Mouse (Mus musculus) left cerebral cortex, postnatal 25 days (tissue): ENCODE results near the gene P2ry13. TPM values are rescaled to one million over a fixed set of nuclear protein-coding genes. Genes with fewer than 3 reads are reported as not detected.

Source experiments
- DNase-seq, 2 experiments: peaks; one replicate each; pipeline ENCODE4 v3.0.0; 2022; ENCODE audit warnings: low spot score in 2 of 2, mixed read lengths in 1 of 2
- intact Hi-C: fragments of 180-260 bp; cut with DNase I; formaldehyde crosslinking; loops from one replicate; pipeline ENCODE4 v1.15.1; 2025
- total RNA-seq, 2 experiments: library from RNA; stranded (reverse); gene quantifications; 2 replicates each; pipeline ENCODE4 v1.2.3; 2021

P2ry13 gene
- total RNA-seq: 10 to 100 TPM; 10.6 to 11.1 TPM

DNA sequence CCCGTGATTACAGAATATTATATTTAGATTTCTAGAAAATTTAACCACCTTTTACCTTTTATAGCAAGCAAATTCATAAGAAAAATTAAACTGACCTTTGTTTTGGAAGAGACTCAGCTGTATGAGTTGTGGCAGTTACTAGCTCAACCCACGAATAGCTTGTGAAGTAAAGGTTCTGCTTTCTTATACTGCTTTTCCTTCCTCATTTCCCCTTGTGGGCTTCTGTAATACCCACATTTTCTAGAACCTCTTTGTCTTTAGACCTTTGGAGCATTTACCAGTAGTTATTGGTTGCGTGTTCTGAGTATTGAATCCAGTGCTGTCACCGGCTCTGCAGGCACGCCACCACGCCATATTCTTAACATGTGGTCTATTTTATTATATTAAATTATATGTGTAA, at the start of gene P2ry13:
P2ry13 (minus strand) TSS at position 156 of the 400 bp plus-strand sequence.
- DNase-seq: no peak
- intact Hi-C loops: loop anchor here (5.0 kb wide), 1 partner anchor 52 kb away; the partner anchor contains the start of gene P2ry12

DNA sequence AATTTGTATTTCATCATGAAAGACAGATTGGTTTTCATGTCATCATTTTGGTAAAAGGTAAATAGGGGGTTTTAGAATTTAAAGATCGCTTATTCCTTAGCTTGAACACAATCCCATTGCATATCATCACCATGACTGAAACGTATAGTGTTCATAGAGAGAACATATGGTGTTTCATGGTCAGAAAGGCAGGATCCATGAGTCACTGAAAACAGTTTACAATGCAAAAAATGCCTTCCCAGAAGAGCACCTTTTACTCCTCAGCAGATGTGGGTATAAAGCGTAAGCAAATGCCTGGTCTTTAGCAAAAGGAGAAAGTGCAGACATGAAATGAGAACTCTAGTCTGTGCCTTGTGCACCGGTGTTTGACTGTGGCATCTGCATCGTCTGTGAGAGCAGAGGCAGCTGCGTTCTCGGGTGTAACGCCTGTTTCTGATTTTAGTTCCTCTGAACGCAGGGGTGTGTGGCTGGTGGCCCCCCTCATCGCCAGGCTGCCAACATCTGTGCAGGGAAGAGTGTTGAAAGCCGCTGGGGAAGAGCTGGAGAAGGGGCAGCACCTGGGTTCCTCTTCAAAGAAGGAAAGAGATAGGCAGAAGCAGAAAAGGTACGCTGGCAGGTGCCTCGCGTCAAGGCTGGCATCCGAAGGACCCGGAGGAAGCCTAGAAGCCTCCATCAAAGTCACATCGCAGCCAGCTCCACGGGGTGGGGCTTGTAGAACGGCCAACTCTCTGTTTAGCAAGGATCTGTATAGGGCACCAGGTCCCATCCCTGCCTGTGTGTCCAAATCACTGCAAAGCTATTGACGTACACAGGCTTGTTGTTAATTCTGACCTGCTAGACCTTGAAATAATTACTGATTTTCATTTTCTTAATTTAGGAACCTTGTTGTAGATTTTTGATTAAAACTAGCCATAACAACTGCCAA, 47.3 kb upstream of the P2ry13 start:
- intact Hi-C loops: no loop called here
- peak in 1 of 2 experiments; percentile 35 for DNase-seq

DNA sequence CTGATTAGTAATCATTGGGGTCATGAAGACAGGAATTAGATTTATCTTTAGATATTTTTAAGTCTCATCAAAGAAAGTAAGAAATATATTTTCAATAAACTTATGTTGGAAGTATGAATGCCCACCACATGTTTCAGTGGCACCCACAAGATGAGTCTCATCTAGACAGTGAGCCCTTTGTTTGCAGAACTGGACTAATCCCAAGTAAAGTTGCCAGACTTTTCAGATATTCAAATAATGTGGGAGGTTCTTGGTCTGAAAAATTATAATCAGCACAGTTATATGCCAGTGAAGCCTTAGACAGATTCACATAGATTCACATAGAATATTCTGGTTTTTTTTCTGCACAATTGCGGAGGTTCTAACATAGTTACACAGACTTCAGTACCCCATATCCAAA, 39.8 kb upstream of the P2ry13 start:
- intact Hi-C loops: no loop called here
- no peak for DNase-seq

DNA sequence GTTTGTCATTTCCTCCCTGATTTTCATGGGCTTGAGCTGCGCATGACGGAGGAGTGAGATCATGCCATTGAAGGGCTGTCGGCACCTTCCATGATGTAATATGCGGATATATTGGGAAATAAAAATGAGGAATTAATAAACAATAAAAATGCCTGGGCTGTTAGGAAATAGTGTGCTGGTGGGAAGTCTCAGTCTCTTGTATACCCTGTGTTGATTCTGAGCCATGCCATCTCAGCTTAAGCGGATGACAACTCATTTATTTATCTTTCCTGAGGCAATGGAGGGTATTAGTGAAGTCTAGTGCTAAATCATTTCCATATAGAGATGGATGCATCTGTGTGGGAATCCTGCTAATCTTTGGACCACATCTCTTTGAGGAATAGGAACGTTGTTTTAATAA, 37.3 kb upstream of the P2ry13 start:
- intact Hi-C loops: no loop called here
- no peak for DNase-seq

DNA sequence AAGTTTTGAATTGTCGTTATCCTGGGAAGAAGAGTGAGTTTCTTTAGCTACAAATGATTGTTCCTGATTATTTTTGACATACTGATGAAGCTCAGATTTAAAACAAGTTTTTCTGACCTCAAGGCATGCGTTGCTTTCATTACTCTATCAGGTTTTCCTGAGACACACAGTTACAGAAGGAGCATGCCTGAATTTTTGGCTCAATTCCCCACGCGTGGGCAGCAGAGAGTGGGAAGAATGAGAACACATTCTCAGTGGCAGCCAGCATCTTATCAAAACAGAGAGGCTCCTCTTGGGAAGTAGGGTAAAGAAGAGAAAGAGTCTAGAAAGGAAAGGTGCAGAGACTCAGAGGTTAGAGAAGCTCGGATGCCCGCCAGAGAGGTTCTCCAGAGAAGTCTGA, 32.7 kb upstream of the P2ry13 start:
- intact Hi-C loops: no loop called here
- peak; percentile 77 to 90 for DNase-seq

DNA sequence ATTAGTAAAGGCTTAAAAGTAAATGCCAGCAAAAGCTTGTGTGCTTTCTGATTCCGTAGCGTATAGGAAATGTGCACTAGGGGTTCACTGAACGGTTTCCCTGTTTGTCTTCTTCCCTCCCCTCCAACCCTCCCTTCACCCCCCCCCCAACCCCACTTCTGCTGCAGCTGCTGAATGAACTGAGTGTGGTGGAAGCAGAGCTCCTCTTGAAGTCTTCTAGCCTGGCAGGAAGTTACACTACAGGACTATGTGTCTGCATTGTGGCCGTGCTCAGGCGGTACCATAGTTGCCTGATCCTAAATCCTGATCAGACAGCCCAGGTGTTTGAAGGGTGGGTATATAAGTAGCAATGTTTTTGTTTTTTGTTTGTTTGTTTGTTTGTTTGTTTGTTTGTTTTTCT, 24.2 kb upstream of the P2ry13 start:
- no peak for DNase-seq
- intact Hi-C loops: no loop called here

DNA sequence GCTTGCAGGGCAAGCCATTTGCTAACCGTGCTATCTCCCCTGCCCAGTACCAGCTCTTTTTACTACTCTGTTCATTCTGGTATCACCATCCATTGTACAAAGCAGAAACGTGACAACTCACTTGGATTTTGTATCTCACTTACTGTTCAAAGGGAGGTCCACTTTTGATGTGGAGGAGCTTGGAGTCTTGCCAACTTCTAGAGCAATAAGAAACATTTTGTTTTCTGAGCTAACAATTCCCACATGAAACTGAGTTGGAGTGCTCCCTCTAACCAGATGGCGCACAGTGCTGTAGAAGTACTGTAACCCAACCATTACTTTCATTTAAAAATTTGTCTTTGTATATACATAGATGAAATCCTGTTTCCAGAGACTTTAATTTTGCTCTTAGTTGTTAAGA, 20.2 kb upstream of the P2ry13 start:
- intact Hi-C loops: no loop called here
- peak in 1 of 2 experiments; percentile 67 for DNase-seq

DNA sequence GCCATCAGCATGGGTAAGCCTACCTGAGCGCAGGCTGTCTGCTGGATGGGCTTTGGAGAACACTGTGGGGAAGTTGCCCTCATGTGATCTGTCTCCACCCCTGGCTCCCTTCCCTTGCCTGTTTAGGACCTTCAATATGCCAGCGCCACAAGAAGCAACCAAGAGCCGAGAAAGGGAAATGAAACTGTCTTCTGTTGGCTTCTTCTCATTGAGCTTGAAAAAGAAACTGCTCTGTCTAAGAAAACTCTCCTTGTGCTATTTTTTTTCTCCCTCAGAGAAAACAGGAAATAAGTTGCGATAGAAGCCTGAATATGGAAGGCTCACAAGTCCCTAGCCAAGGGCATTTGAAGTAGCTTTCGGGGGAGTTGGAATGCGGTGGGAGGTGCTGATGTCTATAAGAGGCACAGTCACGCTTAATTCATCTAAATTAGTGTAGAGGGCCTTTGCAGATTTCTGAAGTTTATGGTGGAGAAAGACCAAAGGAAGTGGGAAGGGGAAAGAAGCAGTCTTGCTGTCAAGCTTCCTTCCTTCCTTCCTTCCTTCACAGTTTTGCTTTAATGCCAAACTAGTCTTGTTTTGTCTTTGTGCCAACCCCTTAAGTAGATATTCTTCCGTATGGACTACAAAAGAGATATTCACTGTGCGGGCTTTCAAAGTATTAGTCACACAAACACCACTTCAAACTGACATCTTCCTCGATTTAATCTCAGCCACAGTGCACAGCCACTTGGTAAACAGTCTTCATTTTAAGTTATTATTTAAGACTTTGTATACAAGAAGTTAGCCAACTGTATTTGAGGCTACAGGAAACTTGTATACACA, 18.3 kb upstream of the P2ry13 start:
- DNase-seq: peak in 1 of 2 experiments; percentile 70
- intact Hi-C loops: loop anchor here (5.0 kb wide), 1 partner anchor 33 kb away; the partner anchor contains the start of gene P2ry12

DNA sequence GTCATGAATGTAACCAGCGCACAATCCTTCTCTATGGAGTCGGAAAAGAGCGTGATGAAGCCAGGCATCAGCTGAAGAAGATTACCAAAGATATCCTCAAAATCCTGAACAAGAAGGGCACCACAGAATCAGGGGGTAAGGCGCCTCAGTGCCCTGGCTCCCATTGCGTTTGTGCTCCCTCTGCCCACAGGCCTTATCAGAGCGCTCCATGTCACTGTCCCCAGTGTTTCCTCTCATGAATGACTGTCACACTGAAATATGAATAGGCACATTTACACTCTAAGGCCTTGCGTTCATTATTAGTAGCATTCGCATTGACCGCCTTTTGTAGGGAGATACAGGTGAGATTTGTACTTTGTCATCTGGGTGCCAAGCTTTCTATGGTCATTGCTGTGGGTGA, 17.0 kb upstream of the P2ry13 start:
- intact Hi-C loops: loop anchor here (5.0 kb wide), 1 partner anchor 35 kb away; the partner anchor contains the start of gene P2ry12
- no peak for DNase-seq

DNA sequence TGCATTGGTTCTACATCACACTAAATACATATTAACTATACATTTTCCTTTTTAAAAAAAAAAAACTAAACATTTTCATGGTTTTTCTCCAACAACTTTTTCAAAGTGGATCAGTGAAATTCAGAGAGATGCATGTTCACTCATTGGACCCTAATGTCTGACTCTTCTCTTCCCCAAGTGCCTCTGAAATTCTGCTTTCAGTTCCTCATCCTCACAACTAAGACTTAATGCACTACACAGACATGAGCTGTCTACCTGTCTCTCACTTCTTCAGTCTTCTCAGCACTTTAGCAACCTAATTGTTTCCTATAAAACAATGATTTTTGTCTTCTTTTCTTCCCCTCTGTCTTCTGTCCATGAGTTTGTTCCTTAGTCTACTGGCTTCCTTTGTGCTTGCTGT, 14.7 kb upstream of the P2ry13 start:
- DNase-seq: no peak
- intact Hi-C loops: loop anchor here (5.0 kb wide), 1 partner anchor 37 kb away; the partner anchor contains the start of gene P2ry12

DNA sequence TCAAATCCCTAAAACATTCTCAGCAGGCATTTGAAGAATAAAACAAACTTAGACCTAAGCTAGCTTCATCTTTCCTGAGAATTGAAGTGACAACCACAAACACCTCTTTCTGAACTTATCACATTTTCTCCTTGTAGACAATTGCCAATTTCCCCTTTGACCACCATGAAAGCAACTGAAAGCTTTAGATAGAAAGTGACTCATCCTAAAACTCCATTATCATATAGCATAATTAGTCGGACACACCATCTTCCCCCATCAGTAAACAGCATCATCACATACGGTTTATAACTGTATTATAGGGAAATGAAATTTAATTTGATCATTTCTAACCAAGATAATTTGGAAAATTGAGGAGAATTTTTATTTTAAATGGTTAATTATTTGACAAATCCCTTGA, 11.6 kb upstream of the P2ry13 start:
- no peak for DNase-seq
- intact Hi-C loops: no loop called here

DNA sequence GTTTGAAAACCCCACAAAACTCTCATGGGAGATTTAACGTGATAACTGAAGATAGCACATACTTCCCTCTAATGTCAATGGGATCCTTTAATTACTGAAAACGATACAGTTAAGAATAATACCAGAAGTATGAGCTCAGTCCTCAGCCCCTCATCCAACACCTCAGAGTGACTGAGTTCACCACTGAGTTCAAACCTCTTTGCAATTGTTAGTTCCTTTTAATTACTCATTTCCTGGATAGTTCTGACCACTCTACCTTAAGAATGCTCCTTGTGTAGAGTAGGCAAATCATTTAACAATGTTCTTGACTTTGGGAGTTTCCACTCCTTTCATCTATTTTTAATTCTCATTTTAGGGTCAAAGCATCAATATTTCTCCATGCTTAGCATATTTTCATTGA, 8.6 kb upstream of the P2ry13 start:
- DNase-seq: no peak
- intact Hi-C loops: no loop called here

DNA sequence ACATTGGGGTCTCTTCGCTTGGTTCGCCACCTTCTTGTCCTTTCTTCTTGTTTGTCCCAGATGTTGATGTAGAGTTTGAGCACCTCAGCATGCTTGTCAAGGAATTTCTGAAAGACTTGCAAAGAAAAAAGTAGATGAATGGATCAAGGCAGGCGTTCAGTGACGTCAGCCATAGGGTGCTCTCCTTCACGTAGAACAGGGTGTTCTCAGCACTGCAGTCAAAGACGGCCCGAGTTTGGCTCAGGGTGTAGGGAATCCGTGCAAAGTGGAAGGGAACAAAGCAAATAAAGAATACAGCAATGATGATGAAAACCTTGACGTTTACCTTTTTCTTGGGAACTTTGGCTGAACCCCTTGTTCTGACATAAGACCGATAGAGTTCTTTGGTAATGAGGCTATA, 6.5 kb upstream of the P2ry13 start:
- intact Hi-C loops: no loop called here
- no peak for DNase-seq

DNA sequence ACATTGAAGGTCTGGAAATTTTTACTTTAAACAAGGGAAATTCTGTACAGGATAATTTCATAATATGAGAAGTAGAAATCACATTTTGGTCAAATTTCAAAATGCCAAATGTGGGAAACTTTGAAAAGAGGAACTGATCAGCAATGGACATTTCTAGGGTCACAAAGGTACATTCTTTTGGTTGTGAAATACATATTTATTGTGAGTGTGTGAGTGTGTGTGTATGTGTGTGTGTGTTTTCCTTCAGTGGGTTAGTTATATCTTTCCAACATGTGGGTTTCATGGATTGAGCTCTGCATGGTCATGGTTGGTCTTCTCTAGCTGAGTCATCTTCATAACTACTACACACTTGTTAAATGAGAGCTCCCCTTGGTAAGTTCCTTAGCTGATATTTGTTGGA, 1.7 kb upstream of the P2ry13 start:
- no peak for DNase-seq
- intact Hi-C loops: loop anchor here (5.0 kb wide), 1 partner anchor 50 kb away; the partner anchor contains the start of gene P2ry12

DNA sequence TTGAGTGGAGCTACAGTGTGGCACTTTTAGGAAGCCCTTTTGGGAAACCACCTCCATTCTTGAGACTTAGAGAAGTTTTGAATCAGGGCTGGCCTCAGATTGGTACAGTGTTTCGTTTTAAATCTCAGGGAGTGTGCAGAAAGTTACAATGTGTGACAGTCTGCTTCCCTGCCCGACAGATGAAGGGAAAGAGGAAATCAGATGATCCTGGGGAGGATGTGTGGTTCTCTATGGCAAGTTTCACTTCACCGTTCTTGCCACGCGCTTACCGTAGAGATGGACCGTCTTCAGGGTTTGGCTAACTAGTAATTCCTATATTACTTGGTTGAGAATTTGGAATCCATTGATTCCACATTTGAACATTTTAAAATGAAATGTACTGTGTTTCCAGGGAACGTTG, 1.1 kb upstream of the P2ry13 start:
- intact Hi-C loops: loop anchor here (5.0 kb wide), 1 partner anchor 51 kb away; the partner anchor contains the start of gene P2ry12
- peak in 1 of 2 experiments; percentile 37 for DNase-seq

DNA sequence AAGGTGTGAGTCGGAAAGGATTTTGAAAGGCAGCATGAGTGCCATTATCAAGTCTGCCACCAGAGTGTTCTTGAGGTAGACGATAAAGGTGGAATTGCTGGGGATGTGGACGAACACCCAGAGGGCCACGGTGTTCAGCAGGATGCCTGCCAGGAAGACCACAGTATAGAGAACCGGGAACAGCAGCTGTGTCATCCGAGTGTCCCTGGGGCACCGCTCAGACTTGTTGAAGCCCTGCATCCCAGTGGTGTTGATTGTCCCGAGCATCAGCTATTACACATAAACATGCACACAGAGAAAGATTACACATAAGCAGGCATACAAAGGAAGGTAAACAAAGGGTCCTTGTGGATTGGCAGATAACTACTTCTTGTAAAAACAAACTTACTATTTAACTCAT, 593 bp downstream of the P2ry13 start:
- intact Hi-C loops: loop anchor here (5.0 kb wide), 1 partner anchor 52 kb away; the partner anchor contains the start of gene P2ry12
- DNase-seq: no peak

DNA sequence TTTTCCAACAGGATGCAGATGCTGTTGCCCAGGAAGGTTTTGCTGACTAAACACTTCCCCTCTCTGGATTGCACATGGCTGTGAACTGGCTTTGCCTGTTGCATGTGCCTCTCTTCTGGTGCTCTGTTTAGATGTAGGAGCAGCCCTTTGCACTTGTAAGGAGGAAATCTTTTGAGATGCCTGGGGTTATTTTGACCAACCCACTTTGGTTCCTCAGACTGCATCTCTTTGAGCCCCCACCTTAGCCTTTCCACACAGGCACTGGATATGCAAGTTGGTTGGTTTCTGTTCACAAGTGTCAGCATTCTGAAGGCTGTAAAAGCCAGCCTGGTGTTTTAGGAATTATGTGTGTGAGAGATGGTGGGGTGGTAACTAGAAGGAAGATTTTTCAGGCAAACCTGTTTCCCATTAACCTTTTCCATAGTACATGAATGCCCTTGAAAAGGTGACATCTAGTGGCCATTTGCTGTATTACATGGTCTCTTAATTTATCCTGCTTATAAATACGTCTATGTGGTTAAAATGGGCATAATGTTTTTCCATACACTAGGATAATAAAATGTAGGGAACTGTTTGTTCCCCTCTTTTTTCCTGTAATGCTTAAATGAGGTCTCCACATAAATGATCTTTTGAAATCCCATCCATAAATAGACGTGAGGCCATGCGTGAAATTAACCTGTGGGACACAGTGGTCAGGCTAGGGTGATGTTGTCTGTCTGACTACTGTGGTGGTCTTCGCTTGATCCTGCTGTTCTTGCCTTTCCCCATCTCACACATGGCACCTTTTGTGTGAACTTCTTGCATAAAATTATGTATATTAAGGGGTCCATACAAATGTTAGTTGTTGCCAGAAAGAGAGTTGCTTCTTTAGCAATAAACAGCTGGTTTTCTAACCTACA, 1.8 kb downstream of the P2ry13 start:
- intact Hi-C loops: loop anchor here (1.0 to 2.0 kb wide), 2 partner anchors 34 to 88 kb away; no protein-coding TSS in a partner anchor
- DNase-seq: peak; percentile 62 to 82

DNA sequence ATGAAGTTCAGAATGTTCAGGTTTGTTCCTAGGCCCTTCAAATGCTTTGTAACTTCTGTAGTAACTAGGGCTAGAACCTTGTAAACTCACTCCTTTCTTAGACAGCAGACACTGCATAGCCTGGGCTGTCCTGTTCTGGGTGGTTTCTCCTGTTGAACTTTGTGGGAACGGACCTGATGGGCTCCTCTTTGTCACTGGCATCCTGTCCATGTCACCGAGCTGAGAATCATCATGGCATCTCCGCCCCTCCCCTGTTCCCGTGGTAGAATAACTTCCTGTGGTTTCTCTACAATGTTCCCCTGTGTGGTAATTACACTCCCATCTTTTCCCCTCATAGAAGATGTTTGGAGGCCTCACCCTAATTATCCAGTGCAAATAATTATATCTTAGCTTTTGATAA, 4.7 kb downstream of the P2ry13 start:
- no peak for DNase-seq
- intact Hi-C loops: no loop called here
